Mouse (Mus musculus) C2C12 (cell line): Measurements from ENCODE around the gene Emb.
A peak's percentile ranks its signal among the peaks of the same experiment; 100 is the strongest.

Experiments used
- CEBPB ChIP-seq: IDR thresholded peaks from one replicate; pipeline ENCODE4 v1.6.1; 2011; ENCODE audit warnings: low read depth, mild to moderate bottlenecking, control low read depth, moderate library complexity
- CTCF ChIP-seq: IDR thresholded peaks from one replicate; pipeline ENCODE4 v1.5.1; 2011; ENCODE audit not compliant: control insufficient read depth, insufficient read depth, insufficient read length
- FOSL1 ChIP-seq: IDR thresholded peaks from one replicate; pipeline ENCODE4 v1.8.0; 2011; ENCODE audit warnings: mild to moderate bottlenecking, low read length; ENCODE audit not compliant: poor library complexity, insufficient read depth, severe bottlenecking
- MAX ChIP-seq: IDR thresholded peaks from one replicate; pipeline ENCODE4 v1.6.1; 2011; ENCODE audit warnings: mild to moderate bottlenecking, control low read depth
- MYOD1 ChIP-seq: IDR thresholded peaks from one replicate; pipeline ENCODE4 v1.6.1; 2011; ENCODE audit warnings: low read depth; ENCODE audit not compliant: control insufficient read depth, insufficient read length
- USF1 ChIP-seq: IDR thresholded peaks from one replicate; pipeline ENCODE4 v1.6.1; 2011; ENCODE audit warnings: low read depth, mild to moderate bottlenecking, control low read depth, moderate library complexity

DNA sequence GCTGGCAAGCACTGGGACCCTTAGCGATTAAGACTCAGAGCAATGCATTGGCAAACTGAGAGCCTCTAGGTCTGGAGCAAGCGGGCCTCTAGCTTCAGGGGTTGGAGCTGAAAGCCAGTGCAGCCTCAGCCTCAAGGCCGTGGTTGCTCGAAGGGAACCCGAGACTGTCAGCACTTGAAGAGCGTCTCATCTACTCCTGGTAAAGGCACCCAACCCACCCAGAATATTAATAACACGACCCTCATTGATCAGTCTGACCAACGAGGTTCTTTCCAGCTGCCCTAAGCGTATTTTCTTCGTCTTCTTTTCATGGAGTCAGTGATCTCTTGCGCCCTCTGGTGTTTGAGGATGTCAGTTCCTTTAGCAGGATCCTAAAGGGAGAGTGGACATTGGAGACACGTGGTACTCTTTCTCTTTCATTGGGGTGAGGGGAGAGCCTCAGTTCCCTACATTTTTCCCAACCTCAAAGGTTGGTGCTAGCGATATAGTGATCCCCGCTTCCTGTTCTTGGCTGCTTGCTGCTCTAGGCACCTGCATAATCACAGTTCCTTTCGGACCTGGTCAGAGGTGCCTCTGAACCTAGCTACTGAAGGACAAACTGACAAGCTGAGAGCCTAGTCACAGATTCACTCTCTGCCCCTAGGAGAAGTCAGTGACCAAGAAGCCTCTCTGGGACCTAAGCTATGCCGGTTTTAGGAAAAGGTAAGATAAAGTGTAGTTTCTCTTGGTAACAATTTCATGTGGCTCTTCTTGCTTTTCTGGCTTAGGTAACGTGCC, 81.3 kb downstream of the Emb start:
- TF ChIP-seq MYOD1 (no peak), CTCF (peak; percentile 13), CEBPB (no peak), USF1 (peak; percentile 54), MAX (no peak), FOSL1 (no peak)
